Mouse (Mus musculus): ENCODE data around the gene Mycbp2.
A peak's percentile ranks its signal among the peaks of the same experiment; 100 is the strongest.

The Mycbp2 gene

DNA sequence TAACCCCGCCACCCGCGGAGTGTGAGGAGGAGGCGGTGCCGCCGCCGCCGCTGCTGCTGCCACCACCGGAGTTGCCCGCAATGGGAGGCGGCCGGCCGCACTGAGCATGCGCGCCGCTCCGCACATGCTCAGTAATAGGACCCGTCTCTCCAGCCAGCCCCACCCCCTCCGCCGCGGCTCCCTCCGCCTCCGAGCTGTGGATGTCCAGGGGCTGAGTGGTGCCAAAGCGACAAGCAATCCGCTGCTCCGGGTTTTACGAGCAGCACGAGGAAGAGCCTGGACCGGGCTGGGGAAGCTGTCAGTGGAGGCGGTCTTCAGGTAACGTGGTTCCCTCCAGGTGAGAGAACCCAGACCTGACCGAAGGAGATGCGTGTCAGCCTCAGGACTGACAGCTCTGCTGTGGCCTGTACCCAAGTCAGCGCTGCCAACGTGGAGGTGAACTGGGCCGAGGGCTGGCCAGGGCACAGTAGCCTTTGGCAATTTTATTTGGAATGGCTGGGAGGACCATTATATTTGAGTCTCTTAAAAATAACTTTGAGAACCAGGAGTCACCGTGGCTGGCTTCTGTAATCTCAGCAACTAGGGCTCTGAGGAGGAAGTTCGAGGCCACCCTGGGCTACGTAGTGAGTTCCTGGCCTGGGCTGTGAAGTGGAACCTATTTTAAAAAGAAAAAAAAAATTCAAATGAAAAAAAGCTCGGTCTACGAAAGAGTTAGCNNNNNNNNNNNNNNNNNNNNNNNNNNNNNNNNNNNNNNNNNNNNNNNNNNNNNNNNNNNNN is at the start of gene Mycbp2:
Gene Mycbp2 (minus strand): TSS at position 86 of the 777 bp plus-strand sequence.
- DNase-seq (ENCODE audit: low read depth, low spot score) = peak; percentile 99

- DNase-seq (ENCODE audit: low read depth, low spot score) = no peak
Observed at GRCm38 (mm10) chr14:103392391-103392790, 45.8 kb upstream of the Mycbp2 start.

DNA sequence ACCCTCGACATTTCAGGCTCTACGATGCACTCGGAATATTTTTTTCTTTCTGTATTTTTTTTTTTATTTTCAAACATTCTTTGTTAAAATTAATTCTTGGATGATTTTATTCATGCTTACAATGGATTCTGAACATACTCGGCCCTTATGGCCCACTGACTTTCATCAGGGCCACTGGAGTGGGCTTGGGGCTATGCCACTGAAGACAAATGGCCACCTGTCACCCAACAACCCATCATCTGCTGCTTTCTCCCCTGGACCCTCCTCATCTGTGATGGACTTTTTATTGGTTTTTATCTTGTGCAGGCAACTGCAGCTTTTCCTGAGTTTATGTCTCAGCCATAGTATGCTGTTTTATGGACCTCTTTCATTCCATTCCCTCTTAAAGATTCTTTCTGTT is 40.8 kb upstream of the Mycbp2 start:
- DNase-seq (ENCODE audit: low read depth, low spot score) = no peak

DNA sequence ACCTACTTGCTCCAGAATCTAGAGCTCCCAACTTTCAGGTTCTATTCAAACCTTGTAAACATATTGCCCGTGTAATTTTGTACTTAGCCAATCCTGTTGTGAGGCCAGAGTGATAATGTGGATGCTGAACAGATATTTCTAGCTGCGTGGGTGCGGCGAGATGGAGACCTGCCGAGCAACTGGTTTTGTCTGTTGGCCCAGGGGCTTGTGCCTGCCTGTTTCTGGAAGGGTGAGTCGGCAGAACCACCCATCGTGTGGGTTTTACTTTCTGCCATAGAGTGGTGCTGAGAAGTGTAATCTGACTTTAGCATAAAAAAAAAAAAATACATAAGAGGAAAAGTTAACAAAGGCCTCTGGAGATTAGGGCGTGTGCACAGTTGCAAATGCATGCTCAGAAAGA is 40.3 kb upstream of the Mycbp2 start:
- DNase-seq (ENCODE audit: low read depth, low spot score) = peak; percentile 46

DNA sequence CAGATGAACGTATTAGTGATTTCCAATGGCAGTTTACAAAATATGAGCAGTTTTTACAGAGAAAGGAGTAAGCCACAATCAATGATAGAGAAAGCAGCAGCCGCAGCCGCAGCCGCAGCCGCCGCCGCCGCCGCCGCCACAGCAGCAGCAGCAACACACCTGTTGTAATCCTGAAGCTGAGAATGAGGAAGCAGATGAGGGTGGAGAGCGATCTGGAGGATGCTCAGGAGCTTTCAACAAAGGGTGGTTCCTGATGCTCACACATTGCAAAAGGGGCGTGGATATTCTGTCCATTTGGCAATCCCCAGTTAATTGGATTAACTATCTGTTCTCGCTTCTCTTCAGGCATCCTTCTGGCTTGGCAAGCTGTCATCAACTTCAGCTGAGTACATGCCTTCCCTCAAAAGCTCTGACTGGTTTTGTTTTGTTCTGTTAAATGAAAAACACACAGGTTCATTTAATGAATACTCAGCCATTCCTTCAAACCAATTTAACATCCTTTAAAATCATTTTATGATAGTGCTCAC is 38.5 kb upstream of the Mycbp2 start:
- DNase-seq (ENCODE audit: low read depth, low spot score) = peak; percentile 33

GRCm38 (mm10) chr14:103378703-103379102 is 32.1 kb upstream of the Mycbp2 start:
- no peak for DNase-seq (ENCODE audit: low read depth, low spot score)

GRCm38 (mm10) chr14:103376765-103377164 is 30.2 kb upstream of the Mycbp2 start:
- no peak for DNase-seq (ENCODE audit: low read depth, low spot score)

DNA sequence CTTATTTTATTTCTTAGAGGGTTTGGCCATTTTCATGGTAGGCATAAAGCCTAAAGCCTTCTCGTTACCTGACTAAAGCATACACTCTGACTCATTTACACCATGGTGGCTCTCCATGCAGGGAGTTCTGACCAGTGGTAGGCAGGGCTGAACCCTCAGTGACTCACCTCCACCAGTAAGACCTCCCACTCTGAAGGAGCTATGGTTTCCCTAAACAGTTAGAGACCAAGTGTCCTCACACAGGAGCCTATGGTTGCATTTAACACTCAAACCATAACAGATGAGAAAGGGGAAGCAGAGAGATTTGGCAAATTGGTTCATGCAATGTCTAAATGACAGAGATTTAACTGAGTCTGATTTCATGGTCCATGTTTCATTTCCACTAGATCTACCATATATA is 28.9 kb upstream of the Mycbp2 start:
- DNase-seq (ENCODE audit: low read depth, low spot score) = no peak

DNA sequence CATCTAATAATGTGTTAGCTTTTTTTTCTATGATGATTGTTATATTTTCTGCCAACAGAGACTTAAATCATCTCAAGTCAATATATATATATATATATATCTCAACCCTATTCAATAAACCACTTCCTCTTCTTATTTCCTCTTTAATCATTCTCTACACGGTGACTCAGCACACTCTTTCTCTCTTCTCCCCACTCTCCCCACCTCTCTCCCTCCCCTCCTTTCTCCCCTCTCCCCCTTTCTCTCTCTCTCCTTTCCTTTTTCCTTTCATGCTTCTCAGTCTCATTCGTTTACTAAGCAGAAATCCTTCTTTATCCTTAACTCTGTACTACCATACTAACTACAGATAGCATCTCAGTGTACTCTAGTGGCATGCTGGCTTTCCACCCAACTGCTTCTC is 16.6 kb upstream of the Mycbp2 start:
- DNase-seq (ENCODE audit: low read depth, low spot score) = no peak

GRCm38 (mm10) chr14:103356066-103356465 is 9.5 kb upstream of the Mycbp2 start:
- DNase-seq (ENCODE audit: low read depth, low spot score) = no peak

DNA sequence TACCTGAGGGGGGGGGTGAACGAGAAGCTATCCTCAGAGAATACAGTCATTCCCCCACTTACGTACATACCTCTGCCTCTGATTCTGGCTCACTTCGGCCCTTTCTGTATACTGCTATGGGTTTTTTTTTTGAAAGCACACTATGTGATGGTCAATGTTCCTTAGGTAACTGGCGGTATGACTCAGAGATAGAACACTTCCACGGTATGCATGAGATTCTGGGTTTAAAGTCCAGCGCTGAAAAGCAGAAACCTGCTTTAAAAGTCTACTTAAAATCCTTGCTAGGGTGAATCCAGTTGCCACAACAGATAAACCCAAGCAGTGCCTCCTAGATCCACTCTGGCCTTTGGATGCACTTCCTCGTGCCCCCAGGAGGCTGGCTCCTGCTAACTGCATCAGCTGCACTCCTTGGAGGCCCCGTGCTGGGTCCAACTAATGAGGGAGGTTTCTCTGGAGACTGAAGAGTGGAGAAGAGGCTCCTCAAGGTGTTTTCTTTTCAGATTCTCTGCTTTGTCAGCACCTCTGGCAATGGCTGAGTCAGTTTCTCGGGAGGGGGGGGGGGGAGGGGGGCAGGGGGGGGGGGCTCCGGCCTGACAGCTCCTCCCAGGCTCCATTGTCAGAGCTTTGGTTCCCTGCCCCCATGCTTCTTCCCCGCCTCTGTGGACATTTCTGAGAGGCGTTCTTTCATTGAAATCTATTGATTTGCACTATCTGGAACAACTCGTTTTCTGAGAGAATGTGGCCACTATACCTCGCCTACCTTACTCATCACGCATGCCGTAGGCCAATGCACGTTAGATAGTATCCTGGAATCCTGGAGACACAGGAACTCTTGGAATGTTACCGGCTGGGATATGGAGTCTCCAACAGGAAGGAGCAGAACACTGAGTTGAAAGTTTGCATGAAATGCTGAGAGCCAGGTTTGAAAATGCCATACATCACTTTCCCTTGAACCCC is 8.1 kb upstream of the Mycbp2 start:
- DNase-seq (ENCODE audit: low read depth, low spot score) = no peak

GRCm38 (mm10) chr14:103345858-103346728 is 521 bp downstream of the Mycbp2 start:
- DNase-seq (ENCODE audit: low read depth, low spot score) = peak; percentile 65

DNA sequence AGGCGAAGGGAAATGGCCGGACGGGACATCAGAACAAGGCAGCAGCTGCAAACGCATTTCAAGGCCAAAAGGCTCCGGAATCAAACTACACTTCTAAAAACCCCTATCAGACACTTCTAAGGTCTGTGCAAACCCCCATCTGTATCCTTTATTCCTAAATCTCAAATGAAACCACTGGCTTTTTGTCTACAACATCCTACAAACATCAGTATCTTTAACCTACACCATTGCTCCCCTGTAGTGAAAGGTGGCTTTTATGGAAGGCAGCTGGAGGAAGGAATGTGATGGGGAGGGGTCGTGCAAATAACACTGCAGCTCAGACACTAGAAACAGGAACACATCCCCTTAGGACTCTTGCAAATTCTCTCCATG is 1.1 kb downstream of the Mycbp2 start:
- peak; percentile 36 for DNase-seq (ENCODE audit: low read depth, low spot score)

- no peak for DNase-seq (ENCODE audit: low read depth, low spot score)
Observed at GRCm38 (mm10) chr14:103345011-103345410, 1.6 kb downstream of the Mycbp2 start.

GRCm38 (mm10) chr14:103343791-103344190 is 2.8 kb downstream of the Mycbp2 start:
- peak; percentile 14 for DNase-seq (ENCODE audit: low read depth, low spot score)

GRCm38 (mm10) chr14:103341385-103342294 is 5.0 kb downstream of the Mycbp2 start:
- no peak for DNase-seq (ENCODE audit: low read depth, low spot score)

DNA sequence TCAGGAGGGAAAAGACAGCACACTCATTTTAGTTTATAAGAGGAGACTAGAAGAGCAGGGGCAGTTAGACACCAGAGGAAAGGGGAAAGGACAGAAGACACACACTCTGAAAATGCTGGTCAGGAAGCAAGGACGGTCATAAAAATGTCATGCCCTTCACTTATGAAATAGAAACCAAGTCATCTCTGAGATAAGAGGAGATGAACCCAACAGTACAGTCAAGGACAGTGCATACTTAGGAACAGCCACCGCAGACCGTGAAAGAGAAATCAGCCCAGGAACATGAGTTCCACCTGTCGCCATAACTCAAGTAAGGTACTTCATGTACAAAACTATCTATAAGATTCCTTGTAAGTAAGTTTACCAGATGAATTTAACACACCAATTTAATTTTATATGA is 33.7 kb downstream of the Mycbp2 start:
- no peak for DNase-seq (ENCODE audit: low read depth, low spot score)

- DNase-seq (ENCODE audit: low read depth, low spot score) = no peak
Observed at GRCm38 (mm10) chr14:103296227-103296626, 50.4 kb downstream of the Mycbp2 start.

DNA sequence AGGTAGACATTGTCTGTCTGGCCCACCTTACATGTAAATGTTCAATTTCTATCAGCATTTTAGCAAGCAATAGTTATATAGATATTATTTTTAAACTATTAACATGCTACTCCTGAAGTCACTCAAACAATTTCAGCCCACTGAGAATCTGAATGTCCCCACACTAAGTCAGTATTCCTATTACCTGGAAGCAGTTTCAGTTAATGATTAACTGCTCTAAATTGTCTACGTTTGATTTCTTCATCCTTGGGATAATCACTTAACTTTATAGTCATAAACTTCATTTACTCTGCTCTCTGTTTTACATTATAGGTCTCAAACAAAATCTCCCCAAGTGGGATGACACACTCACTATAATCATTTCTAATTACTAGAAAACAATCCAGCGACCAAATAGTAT is 60.0 kb downstream of the Mycbp2 start:
- no peak for DNase-seq (ENCODE audit: low read depth, low spot score)

- DNase-seq (ENCODE audit: low read depth, low spot score) = no peak
Observed at GRCm38 (mm10) chr14:103276667-103277066, 69.9 kb downstream of the Mycbp2 start.
